Mouse (Mus musculus) cerebellum, adult 2 months (tissue): ENCODE data around the gene Efna2.

Experiments used
- CTCF ChIP-seq: fragments of 200-500 bp; IDR thresholded peaks from 2 replicates; pipeline ENCODE4 v1.5.1; 2011; ENCODE audit warnings: low read depth, mild to moderate bottlenecking, control low read depth, low read length, moderate library complexity, borderline replicate concordance; ENCODE audit not compliant: insufficient read depth
- POLR2A ChIP-seq: fragments of 200-500 bp; IDR thresholded peaks from 2 replicates; pipeline ENCODE4 v1.6.1; 2011; ENCODE audit warnings: low read length, control low read depth, borderline replicate concordance; ENCODE audit not compliant: insufficient read depth

- TF ChIP-seq CTCF (peak; percentile 69; the same call in 1 of the 2 replicates), POLR2A (peak; percentile 73; the same call in 1 of the 2 replicates)
Measured at GRCm38 (mm10) chr10:80141243-80141642, 38.0 kb upstream of the Efna2 start.
